Comparison of ENCODE assay signal across 22 mouse cellular contexts in genomic region chr10:89633736-89634426, GRCm38 (mm10). TPM values are rescaled to one million over a fixed set of nuclear protein-coding genes. Genes with fewer than 3 reads are reported as not detected.
DNase-seq lines count a peak whose midpoint lies in the region; ATAC-seq and TF ChIP-seq lines count a peak whose summit lies in the region.
"Had no signal": no experiment of that assay in that cellular context is flagged by ENCODE, and none has a peak within 500 bp of the region (broad histone marks: within the 10 kb centered on the region; RNA-seq: fewer than 3 reads in every experiment).

No protein-coding gene starts in this region.

- 76% methylated on average over 7 of the region's 7 CpGs for WGBS in kidney, adult 2 months
- 38% methylated on average over 7 of the region's 7 CpGs for WGBS in liver, adult 2 months
- 94% methylated on average over 7 of the region's 7 CpGs for WGBS in hindbrain, embryonic 14.5 days

- H3K27ac ChIP-seq in kidney, adult 2 months (ENCODE audit: insufficient read depth, low read depth, low read length), result peak overlapping the region; percentile 100
- H3K27ac ChIP-seq in liver, adult 2 months (replicated peaks; ENCODE audit: insufficient read depth, low read depth, low read length), result peak overlapping the region; percentile 100
- H3K27ac ChIP-seq in brown adipose tissue, adult 24 weeks (replicated peaks; ENCODE audit: low read depth, low read length), result peak overlapping the region; percentile 98
- no peak overlapping the region for H3K27ac ChIP-seq in hindbrain, embryonic 14.5 days
- H3K27ac ChIP-seq: embryonic facial prominence, embryonic 10.5 days; forebrain, embryonic 13.5 days; gastrocnemius, adult 2 months; heart, embryonic 13.5 days had no signal

- DNase-seq in kidney, adult 2 months, result peak; percentile 75
- no peak for DNase-seq in kidney, postnatal 10 days
- peak; percentile 96 for DNase-seq in liver, adult 2 months (ENCODE audit: extremely low read depth, low read depth, low spot score)
- DNase-seq in liver, result no peak
- no peak for DNase-seq in lung, postnatal 25 days (ENCODE audit: low spot score)
- no peak for DNase-seq in hindbrain, embryonic 14.5 days (ENCODE audit: low spot score)
- DNase-seq: cerebellum, adult 2 months; cerebellum, postnatal 10 days; forebrain, postnatal 0 days; gastrocnemius, adult 2 months; gastrocnemius, postnatal 25 days had no signal

- no peak overlapping the region for H3K4me3 ChIP-seq in kidney, adult 2 months (ENCODE audit: insufficient read depth, low read depth, low read length)
- H3K4me3 ChIP-seq in liver, adult 2 months (ENCODE audit: insufficient read depth, low read depth, low read length), result no peak overlapping the region
- no peak overlapping the region for H3K4me3 ChIP-seq in brown adipose tissue, adult 24 weeks (ENCODE audit: insufficient read depth, low read depth, low read length)
- H3K4me3 ChIP-seq in hindbrain, embryonic 14.5 days (replicated peaks; ENCODE audit: low read length), result no peak overlapping the region
- H3K4me3 ChIP-seq: embryonic facial prominence, embryonic 10.5 days; forebrain, embryonic 13.5 days; gastrocnemius, adult 2 months; heart, embryonic 13.5 days had no signal

- H3K36me3 ChIP-seq in kidney, adult 2 months (ENCODE audit: control insufficient read depth, insufficient read depth, low read length), result no peaks in the 10 kb centered on the region
- no peaks in the 10 kb centered on the region; the same call in 1 of the 2 replicates for H3K36me3 ChIP-seq in liver, adult 2 months (ENCODE audit: control insufficient read depth, insufficient read depth, low read length)
- peaks cover 9% of the 10 kb centered on the region; the same call in 1 of the 2 replicates for H3K36me3 ChIP-seq in hindbrain, embryonic 14.5 days (replicated peaks; ENCODE audit: control insufficient read depth, insufficient read depth)

- 0 out of 2 replicates have a peak, but pooled peaks have one; percentile 30 for ATAC-seq in megakaryocyte-erythroid progenitor cell, adult 5-6 weeks (replicated peaks; ENCODE audit: low FRiP score, low TSS enrichment, poor library complexity, severe bottlenecking)
- ATAC-seq in hindbrain, embryonic 14.5 days (ENCODE audit: low FRiP score), result no peak
- ATAC-seq: forebrain, embryonic 13.5 days; forebrain, postnatal 0 days had no signal

- no peaks in the 10 kb centered on the region for H3K27me3 ChIP-seq in kidney, adult 2 months (replicated peaks; ENCODE audit: control insufficient read depth, insufficient read depth, low read length)
- H3K27me3 ChIP-seq in liver, adult 2 months (ENCODE audit: control insufficient read depth, insufficient read depth, low read length), result no peaks in the 10 kb centered on the region
- no peaks in the 10 kb centered on the region for H3K27me3 ChIP-seq in hindbrain, embryonic 14.5 days (ENCODE audit: control insufficient read depth, insufficient read depth, low read length)
- H3K27me3 ChIP-seq: CH12.LX; forebrain, embryonic 13.5 days; heart, embryonic 13.5 days had no signal

- H3K9me3 ChIP-seq in hindbrain, embryonic 14.5 days (ENCODE audit: control insufficient read depth, low read length), result 0 out of 2 replicates have a peak, but pooled peaks cover 4% of the 10 kb centered on the region
- H3K9me3 ChIP-seq: embryonic facial prominence, embryonic 10.5 days; forebrain, embryonic 13.5 days; heart, embryonic 13.5 days had no signal

- H3K4me2 ChIP-seq in hindbrain, embryonic 14.5 days (replicated peaks), result no peak overlapping the region
- H3K4me2 ChIP-seq: forebrain, embryonic 13.5 days; heart, embryonic 13.5 days had no signal

- peaks cover 7% of the 10 kb centered on the region; the same call in 1 of the 2 replicates for H3K79me2 ChIP-seq in liver, adult 2 months (ENCODE audit: control insufficient read depth, insufficient read depth, low read length)

- H3K9ac ChIP-seq in liver, adult 2 months (ENCODE audit: low read depth, low read length), result peak overlapping the region; percentile 81
- no peak overlapping the region for H3K9ac ChIP-seq in hindbrain, embryonic 14.5 days
- H3K9ac ChIP-seq: forebrain, embryonic 13.5 days; forebrain, postnatal 0 days; heart, embryonic 13.5 days had no signal

- H3K4me1 ChIP-seq in kidney, adult 2 months (ENCODE audit: control insufficient read depth, insufficient read depth, low read length), result peaks cover 19% of the 10 kb centered on the region; the same call in 1 of the 2 replicates
- H3K4me1 ChIP-seq in liver, adult 2 months (ENCODE audit: control insufficient read depth, insufficient read depth, low read length), result peaks cover 44% of the 10 kb centered on the region
- H3K4me1 ChIP-seq in brown adipose tissue, adult 24 weeks (ENCODE audit: control insufficient read depth, insufficient read depth, insufficient read length, low read length), result peaks cover 2% of the 10 kb centered on the region; the same call in 1 of the 2 replicates
- no peaks in the 10 kb centered on the region for H3K4me1 ChIP-seq in hindbrain, embryonic 14.5 days (replicated peaks; ENCODE audit: control insufficient read depth, insufficient read depth, low read length)
- H3K4me1 ChIP-seq: embryonic facial prominence, embryonic 10.5 days; forebrain, embryonic 13.5 days; heart, embryonic 13.5 days had no signal

- no peak for TF ChIP-seq POLR2A in kidney, adult 2 months (IDR thresholded peaks at IDR 0.05; ENCODE audit: low read depth, low read length)
- no peak for TF ChIP-seq POLR2A in liver, adult 2 months (IDR thresholded peaks at IDR 0.05; ENCODE audit: extremely low read depth, insufficient read depth, low read length)

- no peak for TF ChIP-seq CTCF in kidney, adult 2 months (conservative IDR thresholded peaks at IDR 0.05; ENCODE audit: insufficient read depth, insufficient read length, low read depth, low read length)
- TF ChIP-seq CTCF in liver, adult 2 months (IDR thresholded peaks at IDR 0.05; ENCODE audit: low read depth, low read length), result no peak

RNA-seq across cellular contexts. Expression of gene Slc17a8, which starts 12.8 kb away (rescaled TPM):
- polyA plus RNA-seq in kidney, adult 2 months (2012; rRNA removed), result 0.01 and 0.08 TPM in 2 replicates
- 2.9 and 3.3 TPM in 2 replicates for total RNA-seq in liver, adult 2 months (2014; rRNA removed)
- polyA plus RNA-seq in liver, adult 2 months (2012; rRNA removed), result 1.1 TPM in 2 replicates
- polyA plus RNA-seq in brown adipose tissue, adult 24 weeks (2012; ENCODE audit: insufficient read depth, insufficient read length, missing spikeins), result not detected in 2 replicates
- total RNA-seq in megakaryocyte-erythroid progenitor cell, adult 5-6 weeks (2014; fragmentation: Nextera tagmentation), result 0.13 TPM in 1 of 2 replicates, not detected in the other
- total RNA-seq in megakaryocyte-erythroid progenitor cell, adult 5-6 weeks (2017), result 0.19 TPM in 1 of 2 replicates, not detected in the other
- 1.4 and 1.9 TPM in 2 replicates for polyA plus RNA-seq in hindbrain, embryonic 14.5 days (2014; fragmentation: Nextera tagmentation; extraction: Ambion mirVana)
- total RNA-seq: adrenal gland, adult 2 months; CH12.LX; gastrocnemius, adult 2 months; gastrocnemius, postnatal 25 days; granulocyte monocyte progenitor cell, adult 5-6 weeks; heart, adult 8-10 months; heart, postnatal 36 days had no signal
- polyA plus RNA-seq: adrenal gland, adult 2 months; heart, postnatal 0 days had no signal

RNA-seq across cellular contexts. Expression of gene Scyl2, which starts 52.2 kb away (rescaled TPM):
- 20.9 and 21.3 TPM in 2 replicates for polyA plus RNA-seq in kidney, adult 2 months (2012; rRNA removed)
- total RNA-seq in liver, adult 2 months (2014; rRNA removed), result 18.4 and 20.1 TPM in 2 replicates
- 10.8 and 11.3 TPM in 2 replicates for polyA plus RNA-seq in liver, adult 2 months (2012; rRNA removed)
- polyA plus RNA-seq in brown adipose tissue, adult 24 weeks (2012; ENCODE audit: insufficient read depth, insufficient read length, missing spikeins), result 15.6 and 19.9 TPM in 2 replicates
- 34.0 and 50.8 TPM in 2 replicates for total RNA-seq in megakaryocyte-erythroid progenitor cell, adult 5-6 weeks (2014; fragmentation: Nextera tagmentation)
- 45.7 and 52.7 TPM in 2 replicates for total RNA-seq in megakaryocyte-erythroid progenitor cell, adult 5-6 weeks (2017)
- 15.6 and 18.5 TPM in 2 replicates for polyA plus RNA-seq in hindbrain, embryonic 14.5 days (2014; fragmentation: Nextera tagmentation; extraction: Ambion mirVana)

Comparison
In these comparisons a context has a peak if more than half of its experiments do, and no peak if none do; other contexts are left out.
1. DNase-seq: peak in kidney, adult 2 months (single experiment) and liver, adult 2 months (single experiment); none in kidney, postnatal 10 days (single experiment), liver (single experiment), lung, postnatal 25 days (single experiment) and hindbrain, embryonic 14.5 days (single experiment).